Mouse (Mus musculus): ENCODE measurements around the gene Arhgap27. TPM values are rescaled to one million over a fixed set of nuclear protein-coding genes. Genes with fewer than 3 reads are reported as not detected.

Gene Arhgap27
- polyA plus RNA-seq, 1 experiment, result 61.0 TPM

Other genes with a start within 250 kb of the Arhgap27 start
- gene Hexim1, start 247.5 kb downstream of the Arhgap27 start, polyA plus RNA-seq (2012; rRNA removed), result 11.5 and 14.1 TPM in 2 replicates
- 2.4 and 3.3 TPM in 2 replicates for gene Hexim2, start 231.3 kb downstream of the Arhgap27 start, polyA plus RNA-seq (2012; rRNA removed)
- gene Fmnl1, start 192.6 kb downstream of the Arhgap27 start, polyA plus RNA-seq (2012; rRNA removed), result 8.4 and 12.1 TPM in 2 replicates
- 0.36 and 0.43 TPM in 2 replicates for gene 1700023F06Rik, start 155.1 kb downstream of the Arhgap27 start, polyA plus RNA-seq (2012; rRNA removed)
- gene Spata32, start 145.3 kb downstream of the Arhgap27 start, polyA plus RNA-seq (2012; rRNA removed), result not detected in 2 replicates
- 9.8 and 11.3 TPM in 2 replicates for gene Map3k14, start 96.2 kb downstream of the Arhgap27 start, polyA plus RNA-seq (2012; rRNA removed)
- 17.4 and 18.2 TPM in 2 replicates for gene Plekhm1, start 49.0 kb upstream of the Arhgap27 start, polyA plus RNA-seq (2012; rRNA removed)
- gene Lrrc37a, start 140.9 kb upstream of the Arhgap27 start, polyA plus RNA-seq (2012; rRNA removed), result not detected in 2 replicates